Mouse (Mus musculus) lung, postnatal 4 days (tissue): ENCODE data around the gene Hivep3.

Source experiments
- DNase-seq, 2 experiments: peaks; one replicate each; pipeline ENCODE4 v3.0.0; 2021

The Hivep3 gene

GRCm38 (mm10) chr4:119979918-119980317 lies 246.3 kb downstream of the Hivep3 start:
- DNase-seq, result no peak

GRCm38 (mm10) chr4:119981047-119981720 lies 247.6 kb downstream of the Hivep3 start:
- no peak for DNase-seq

- no peak for DNase-seq
These were observed 252.5 kb downstream of the Hivep3 start for GRCm38 (mm10) chr4:119986065-119986464.

- no peak for DNase-seq
These were observed 253.2 kb downstream of the Hivep3 start for GRCm38 (mm10) chr4:119986580-119987291.

GRCm38 (mm10) chr4:119987376-119988087 lies 253.9 kb downstream of the Hivep3 start:
- no peak for DNase-seq

- DNase-seq, result no peak
These were observed 255.6 kb downstream of the Hivep3 start for GRCm38 (mm10) chr4:119989031-119989693.

GRCm38 (mm10) chr4:119990346-119990745 lies 256.8 kb downstream of the Hivep3 start:
- DNase-seq, result no peak

GRCm38 (mm10) chr4:119990841-119991240 lies 257.3 kb downstream of the Hivep3 start:
- DNase-seq, result no peak

GRCm38 (mm10) chr4:119991758-119992157 lies 258.2 kb downstream of the Hivep3 start:
- no peak for DNase-seq

- no peak for DNase-seq
These were observed 262.8 kb downstream of the Hivep3 start for GRCm38 (mm10) chr4:119996377-119996776.

- no peak for DNase-seq
These were observed 263.8 kb downstream of the Hivep3 start for GRCm38 (mm10) chr4:119997351-119997750.

- DNase-seq, result no peak
These were observed 265.3 kb downstream of the Hivep3 start for GRCm38 (mm10) chr4:119998911-119999310.

- DNase-seq, result no peak
These were observed 267.3 kb downstream of the Hivep3 start for GRCm38 (mm10) chr4:120000881-120001280.

- DNase-seq, result no peak
These were observed 269.4 kb downstream of the Hivep3 start for GRCm38 (mm10) chr4:120003006-120003405.

- DNase-seq, result no peak
These were observed 272.5 kb downstream of the Hivep3 start for GRCm38 (mm10) chr4:120006046-120006445.

GRCm38 (mm10) chr4:120007889-120008288 lies 274.3 kb downstream of the Hivep3 start:
- no peak for DNase-seq

- DNase-seq, result peak in 1 of 2 experiments; percentile 46
These were observed 275.6 kb downstream of the Hivep3 start for GRCm38 (mm10) chr4:120009151-120009550.

- no peak for DNase-seq
These were observed 278.2 kb downstream of the Hivep3 start for GRCm38 (mm10) chr4:120011788-120012187.

- DNase-seq, result no peak
These were observed 279.3 kb downstream of the Hivep3 start for GRCm38 (mm10) chr4:120012891-120013290.

GRCm38 (mm10) chr4:120018426-120018825 lies 284.8 kb downstream of the Hivep3 start:
- no peak for DNase-seq

GRCm38 (mm10) chr4:120022392-120022791 lies 288.8 kb downstream of the Hivep3 start:
- DNase-seq, result no peak

GRCm38 (mm10) chr4:120023221-120023840 lies 289.7 kb downstream of the Hivep3 start:
- no peak for DNase-seq

GRCm38 (mm10) chr4:120024071-120024470 lies 290.5 kb downstream of the Hivep3 start:
- DNase-seq, result peak in 1 of 2 experiments; percentile 76
